Comparison of ENCODE assay signal across 25 mouse cellular contexts in the genomic region with DNA sequence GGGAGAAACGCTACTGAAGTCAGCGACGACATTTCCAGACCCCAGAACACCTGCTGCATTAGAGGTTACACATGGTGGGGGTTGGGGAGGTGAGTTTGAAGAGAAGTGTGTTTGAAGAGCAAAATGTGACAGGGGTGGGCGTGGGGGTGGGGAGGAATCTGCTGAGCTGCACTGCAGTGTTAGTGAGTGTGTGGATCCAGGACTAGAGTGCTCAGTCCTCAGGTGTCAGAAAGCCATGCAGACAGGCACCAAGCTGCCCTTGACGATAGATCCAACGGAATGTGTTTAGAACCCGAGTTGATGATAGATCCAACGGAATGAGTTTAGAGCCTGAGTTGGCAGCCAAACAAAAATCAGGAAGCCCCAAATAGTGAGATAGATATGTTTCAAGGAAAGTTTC.
A peak's percentile ranks its signal among the peaks of the same experiment; 100 is the strongest.
DNase-seq lines count a peak whose midpoint lies in the region; ATAC-seq and TF ChIP-seq lines count a peak whose summit lies in the region.
"Had no signal": no experiment of that assay in that cellular context is flagged by ENCODE, and none has a peak within 500 bp of the region (broad histone marks: within the 10 kb centered on the region; RNA-seq: fewer than 3 reads in every experiment).

No protein-coding gene starts in this region.

- H3K4me3 ChIP-seq in heart, adult 2 months: no peak overlapping the region
- H3K4me3 ChIP-seq in heart, embryonic 12.5 days: no peak overlapping the region
- H3K4me3 ChIP-seq in heart, embryonic 15.5 days: no peak overlapping the region
- H3K4me3 ChIP-seq in lung, embryonic 16.5 days (ENCODE audit: low read length): no peak overlapping the region
- H3K4me3 ChIP-seq: forebrain, embryonic 10.5 days; forebrain, embryonic 13.5 days; hindbrain, embryonic 12.5 days; hindbrain, embryonic 15.5 days had no signal

- no peak overlapping the region for H3K4me2 ChIP-seq in heart, embryonic 12.5 days
- no peak overlapping the region for H3K4me2 ChIP-seq in heart, embryonic 15.5 days
- H3K4me2 ChIP-seq in lung, embryonic 16.5 days (ENCODE audit: low read depth, low read length): no peak overlapping the region
- H3K4me2 ChIP-seq: forebrain, embryonic 13.5 days; hindbrain, embryonic 12.5 days; hindbrain, embryonic 15.5 days had no signal

- 59% methylated on average over 8 of the region's 8 CpGs for WGBS in heart, adult 2 months
- WGBS in heart, embryonic 12.5 days: 44% methylated on average over 8 of the region's 8 CpGs
- 37% methylated on average over 8 of the region's 8 CpGs for WGBS in heart, embryonic 15.5 days
- WGBS in lung, embryonic 16.5 days: 32% methylated on average over 8 of the region's 8 CpGs

- TF ChIP-seq CTCF in heart, adult 2 months (IDR thresholded peaks at IDR 0.05): no peak

- no peak overlapping the region for H3K9ac ChIP-seq in heart, adult 2 months (ENCODE audit: low read depth, low read length)
- H3K9ac ChIP-seq in heart, embryonic 12.5 days: no peak overlapping the region
- no peak overlapping the region for H3K9ac ChIP-seq in heart, embryonic 15.5 days
- H3K9ac ChIP-seq in lung, embryonic 16.5 days (ENCODE audit: low read length): no peak overlapping the region
- H3K9ac ChIP-seq: forebrain, embryonic 13.5 days; hindbrain, embryonic 12.5 days; hindbrain, embryonic 15.5 days had no signal

- no peak for TF ChIP-seq POLR2A in heart, adult 2 months (IDR thresholded peaks at IDR 0.05; ENCODE audit: insufficient read depth, low read depth, low read length)

- H3K9me3 ChIP-seq in heart, embryonic 12.5 days (replicated peaks): 0 out of 2 replicates have a peak, but pooled peaks cover 4% of the 10 kb centered on the region
- H3K9me3 ChIP-seq in heart, embryonic 15.5 days (replicated peaks): no peaks in the 10 kb centered on the region
- H3K9me3 ChIP-seq in lung, embryonic 16.5 days (ENCODE audit: control insufficient read depth, low read length): no peaks in the 10 kb centered on the region
- H3K9me3 ChIP-seq: forebrain, embryonic 10.5 days; forebrain, embryonic 13.5 days; G1E; hindbrain, embryonic 12.5 days; hindbrain, embryonic 15.5 days had no signal

- H3K79me2 ChIP-seq in heart, adult 2 months (replicated peaks; ENCODE audit: control insufficient read depth, insufficient read depth, low read length): no peaks in the 10 kb centered on the region

- peaks cover 9% of the 10 kb centered on the region for H3K4me1 ChIP-seq in heart, adult 2 months (ENCODE audit: control insufficient read depth, insufficient read depth, low read length)
- H3K4me1 ChIP-seq in heart, embryonic 12.5 days (replicated peaks): peaks cover 48% of the 10 kb centered on the region
- H3K4me1 ChIP-seq in heart, embryonic 15.5 days (replicated peaks): peaks cover 44% of the 10 kb centered on the region
- H3K4me1 ChIP-seq in lung, embryonic 16.5 days (replicated peaks; ENCODE audit: control insufficient read depth, insufficient read depth, low read length): 0 out of 2 replicates have a peak, but pooled peaks cover 3% of the 10 kb centered on the region
- H3K4me1 ChIP-seq: forebrain, embryonic 10.5 days; forebrain, embryonic 13.5 days; hindbrain, embryonic 12.5 days; hindbrain, embryonic 15.5 days had no signal

- TF ChIP-seq EP300 in heart, adult 2 months (IDR thresholded peaks at IDR 0.05; ENCODE audit: insufficient read depth, low read depth, low read length): no peak

- H3K27ac ChIP-seq in heart, adult 2 months: peak overlapping the region; percentile 54
- peak overlapping the region; percentile 77 for H3K27ac ChIP-seq in heart, embryonic 12.5 days (ENCODE audit: poor library complexity, severe bottlenecking)
- H3K27ac ChIP-seq in heart, embryonic 15.5 days: peak overlapping the region; percentile 76; the same call in 1 of the 2 replicates
- no peak overlapping the region for H3K27ac ChIP-seq in lung, embryonic 16.5 days (ENCODE audit: low read length)
- H3K27ac ChIP-seq: forebrain, embryonic 10.5 days; forebrain, embryonic 13.5 days; hindbrain, embryonic 12.5 days; hindbrain, embryonic 15.5 days had no signal

- H3K27me3 ChIP-seq in heart, adult 2 months (ENCODE audit: control insufficient read depth, insufficient read depth, low read length): no peaks in the 10 kb centered on the region
- no peaks in the 10 kb centered on the region for H3K27me3 ChIP-seq in heart, embryonic 12.5 days (replicated peaks)
- H3K27me3 ChIP-seq in heart, embryonic 15.5 days: no peaks in the 10 kb centered on the region
- H3K27me3 ChIP-seq in lung, embryonic 16.5 days (ENCODE audit: control insufficient read depth, insufficient read depth, low read depth, low read length): no peaks in the 10 kb centered on the region
- H3K27me3 ChIP-seq: CH12.LX; forebrain, embryonic 13.5 days; hindbrain, embryonic 12.5 days; hindbrain, embryonic 15.5 days; Patski had no signal

- peaks cover 8% of the 10 kb centered on the region; the same call in 1 of the 2 replicates for H3K36me3 ChIP-seq in heart, adult 2 months (ENCODE audit: control insufficient read depth, insufficient read depth, low read length)
- no peaks in the 10 kb centered on the region for H3K36me3 ChIP-seq in heart, embryonic 12.5 days
- no peaks in the 10 kb centered on the region for H3K36me3 ChIP-seq in heart, embryonic 15.5 days
- H3K36me3 ChIP-seq in lung, embryonic 16.5 days (ENCODE audit: control insufficient read depth, insufficient read depth, low read length): no peaks in the 10 kb centered on the region
- H3K36me3 ChIP-seq: forebrain, embryonic 10.5 days; G1E; hindbrain, embryonic 12.5 days; hindbrain, embryonic 15.5 days had no signal

- ATAC-seq in heart, embryonic 12.5 days (ENCODE audit: insufficient number of reproducible peaks, low FRiP score): peak; percentile 56
- no peak; the same call in 1 of the 2 replicates for ATAC-seq in heart, embryonic 15.5 days (replicated peaks; ENCODE audit: insufficient number of reproducible peaks, insufficient read depth, low FRiP score, low read depth)
- ATAC-seq in lung, embryonic 16.5 days (ENCODE audit: low read depth): 0 out of 2 replicates have a peak, but pooled peaks have one; percentile 26
- ATAC-seq: forebrain, embryonic 13.5 days; forebrain, embryonic 16.5 days; intestine, postnatal 0 days; Patski had no signal

- no peak for DNase-seq in heart, adult 2 months
- DNase-seq in heart, postnatal 36 days: no peak
- no peak for DNase-seq in heart, adult 11 months
- DNase-seq in heart, postnatal 10 days: no peak
- DNase-seq in lung, postnatal 36 days: no peak
- DNase-seq: adrenal gland, postnatal 10 days; adrenal gland, postnatal 36 days; B cell, adult 2 months; cerebellum, adult 18-20 months; cerebellum, adult 9-10 months; cerebellum, postnatal 14 days; gastrocnemius, postnatal 25 days; kidney, adult 2 months had no signal

- intact Hi-C loops in heart, adult 2 months (cut with DNase I): no loop called here
- intact Hi-C loops in heart, postnatal 36 days (cut with DNase I): no loop called here
- intact Hi-C loops in heart, postnatal 10 days (cut with DNase I): no loop called here
